Mouse (Mus musculus): Measurements from ENCODE around the gene Sertad1. TPM values are rescaled to one million over a fixed set of nuclear protein-coding genes. Genes with fewer than 3 reads are reported as not detected.

Gene Sertad1
- 13.0 and 13.5 TPM in 2 replicates for polyA plus RNA-seq (2015; fragmentation: Nextera tagmentation; extraction: Ambion mirVana)

GRCm38 (mm10) chr7:27486770-27487697, at the start of gene Sertad1:
Gene Sertad1 (plus strand): TSS chr7:27486910.

GRCm38 (mm10) chr7:27447419-27448286, 39.1 kb upstream of the Sertad1 start, which contains the start of the genes Sptbn4 and Blvrb:
Gene Sptbn4 (minus strand): TSS chr7:27447686.
Gene Blvrb (plus strand): TSS chr7:27447978.

GRCm38 (mm10) chr7:27473156-27473834, 13.4 kb upstream of the Sertad1 start, which contains the start of gene Sertad3:
Gene Sertad3 (plus strand): TSS chr7:27473768.

GRCm38 (mm10) chr7:27499036-27499435, 12.3 kb downstream of the Sertad1 start, which contains the start of gene Prx:
Gene Prx (plus strand): TSS chr7:27499324.

DNA sequence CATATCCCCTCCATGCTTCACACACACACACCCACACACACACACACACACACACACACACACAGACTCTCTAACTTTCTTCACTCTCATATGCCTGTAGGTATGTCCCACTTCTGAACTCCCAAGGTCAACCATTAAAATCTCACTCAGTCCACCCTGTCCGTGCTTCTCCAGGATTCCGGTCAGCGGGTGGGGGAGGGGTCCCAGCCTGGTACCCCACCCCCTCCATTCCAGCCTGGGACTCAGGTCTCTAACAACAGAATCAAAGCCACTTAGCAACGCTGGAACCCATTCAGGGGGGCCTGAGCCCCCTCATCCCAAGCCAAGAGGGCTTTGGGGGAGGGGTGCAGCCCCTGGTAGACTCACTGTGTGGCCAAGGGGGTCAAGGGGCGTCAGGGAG, 36.3 kb downstream of the Sertad1 start, which contains the start of gene Hipk4:
Hipk4 (plus strand) TSS at position 301 of the 400 bp plus-strand sequence.

Other genes with a start within 250 kb of the Sertad1 start
- gene Numbl, start 228.5 kb upstream of the Sertad1 start, polyA plus RNA-seq (2015; fragmentation: Nextera tagmentation; extraction: Ambion mirVana): 57.0 and 57.6 TPM in 2 replicates
- 11.5 and 15.6 TPM in 2 replicates for gene Ltbp4, start 149.2 kb upstream of the Sertad1 start, polyA plus RNA-seq (2015; fragmentation: Nextera tagmentation; extraction: Ambion mirVana)
- 16.3 and 17.5 TPM in 2 replicates for gene Shkbp1, start 130.9 kb upstream of the Sertad1 start, polyA plus RNA-seq (2015; fragmentation: Nextera tagmentation; extraction: Ambion mirVana)
- not detected in 2 replicates for gene Gm20479, start 129.5 kb upstream of the Sertad1 start, polyA plus RNA-seq (2015; fragmentation: Nextera tagmentation; extraction: Ambion mirVana)
- gene Sptbn4, start 39.2 kb upstream of the Sertad1 start, polyA plus RNA-seq (2015; fragmentation: Nextera tagmentation; extraction: Ambion mirVana): 4.6 and 4.8 TPM in 2 replicates
- 25.8 TPM in 2 replicates for gene Blvrb, start 38.9 kb upstream of the Sertad1 start, polyA plus RNA-seq (2015; fragmentation: Nextera tagmentation; extraction: Ambion mirVana)
- 7.0 and 7.1 TPM in 2 replicates for gene Sertad3, start 13.1 kb upstream of the Sertad1 start, polyA plus RNA-seq (2015; fragmentation: Nextera tagmentation; extraction: Ambion mirVana)
- 11.1 and 14.5 TPM in 2 replicates for gene Prx, start 12.4 kb downstream of the Sertad1 start, polyA plus RNA-seq (2015; fragmentation: Nextera tagmentation; extraction: Ambion mirVana)
- 3.5 and 3.6 TPM in 2 replicates for gene Hipk4, start 36.4 kb downstream of the Sertad1 start, polyA plus RNA-seq (2015; fragmentation: Nextera tagmentation; extraction: Ambion mirVana)
- gene Pld3, start 66.3 kb downstream of the Sertad1 start, polyA plus RNA-seq (2015; fragmentation: Nextera tagmentation; extraction: Ambion mirVana): 287 and 317 TPM in 2 replicates
- 27.1 and 27.5 TPM in 2 replicates for gene 2310022A10Rik, start 66.3 kb downstream of the Sertad1 start, polyA plus RNA-seq (2015; fragmentation: Nextera tagmentation; extraction: Ambion mirVana)
- gene Akt2, start 104.6 kb downstream of the Sertad1 start, polyA plus RNA-seq (2015; fragmentation: Nextera tagmentation; extraction: Ambion mirVana): 46.8 and 47.0 TPM in 2 replicates
- gene Ttc9b, start 167.0 kb downstream of the Sertad1 start, polyA plus RNA-seq (2015; fragmentation: Nextera tagmentation; extraction: Ambion mirVana): 171 and 182 TPM in 2 replicates
- 27.5 and 30.3 TPM in 2 replicates for gene Map3k10, start 187.7 kb downstream of the Sertad1 start, polyA plus RNA-seq (2015; fragmentation: Nextera tagmentation; extraction: Ambion mirVana)
- gene Zfp607b, start 202.4 kb downstream of the Sertad1 start, polyA plus RNA-seq (2015; fragmentation: Nextera tagmentation; extraction: Ambion mirVana): 9.3 and 9.7 TPM in 2 replicates
- 44.0 and 44.3 TPM in 2 replicates for gene Zfp60, start 244.5 kb downstream of the Sertad1 start, polyA plus RNA-seq (2015; fragmentation: Nextera tagmentation; extraction: Ambion mirVana)